In the genomic region with DNA sequence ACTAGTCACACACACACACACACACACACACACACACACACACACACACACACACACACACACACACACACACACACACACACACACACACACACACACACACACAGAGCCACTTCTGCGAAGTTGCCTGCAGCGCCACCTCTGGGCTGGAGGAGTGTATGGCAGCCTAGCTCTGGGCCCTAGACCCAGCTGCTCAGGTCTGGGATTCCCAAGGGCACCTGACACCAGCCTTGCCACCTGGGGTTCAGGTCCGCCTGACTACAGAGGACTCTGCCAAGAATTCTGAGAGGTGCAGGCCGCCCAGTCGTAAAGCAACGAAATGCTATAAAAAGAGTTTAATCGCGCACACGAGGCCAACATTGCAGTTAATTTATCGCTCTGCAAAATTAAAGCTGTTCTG, we compare ENCODE assay signal across 11 mouse cellular contexts.
DNase-seq lines count a peak whose midpoint lies in the region; ATAC-seq lines count a peak whose summit lies in the region.
"Had no signal": no experiment of that assay in that cellular context is flagged by ENCODE, and none has a peak within 500 bp of the region (broad histone marks: within the 10 kb centered on the region; RNA-seq: fewer than 3 reads in every experiment).

No protein-coding gene starts in this region.

- no peaks in the 10 kb centered on the region for H3K36me3 ChIP-seq in heart, embryonic 12.5 days
- H3K36me3 ChIP-seq: hindbrain, embryonic 15.5 days; neural tube, embryonic 12.5 days had no signal

- H3K9me3 ChIP-seq in heart, embryonic 12.5 days (replicated peaks) = no peaks in the 10 kb centered on the region; the same call in 1 of the 2 replicates
- H3K9me3 ChIP-seq: hindbrain, embryonic 15.5 days; neural tube, embryonic 12.5 days had no signal

- peaks cover 4% of the 10 kb centered on the region; the same call in 1 of the 2 replicates for H3K27me3 ChIP-seq in heart, embryonic 12.5 days (replicated peaks)
- H3K27me3 ChIP-seq: hindbrain, embryonic 15.5 days had no signal

- DNase-seq in heart, postnatal 4 days = peak; percentile 28
- peak; percentile 24 for DNase-seq in 416B (ENCODE audit: low read depth)
- DNase-seq in ES-CJ7 (ENCODE audit: low read depth, low spot score) = peak; percentile 23
- peak; percentile 63 to 83 for DNase-seq in kidney, postnatal 36 days
- DNase-seq in Muller cell, postnatal 12 days (ENCODE audit: inconsistent ontology term) = no peak
- no peak for DNase-seq in thymus, postnatal 0 days (ENCODE audit: low spot score)
- DNase-seq: gastrocnemius, postnatal 10 days had no signal

- H3K4me3 ChIP-seq in heart, embryonic 12.5 days = no peak overlapping the region
- H3K4me3 ChIP-seq: hindbrain, embryonic 15.5 days; neural tube, embryonic 12.5 days had no signal

- H3K9ac ChIP-seq in heart, embryonic 12.5 days = no peak overlapping the region
- H3K9ac ChIP-seq: hindbrain, embryonic 15.5 days; neural tube, embryonic 12.5 days had no signal

- H3K4me1 ChIP-seq in heart, embryonic 12.5 days (replicated peaks) = no peaks in the 10 kb centered on the region

- WGBS in heart, embryonic 12.5 days = 88% methylated on average over 10 of the region's 10 CpGs

- H3K27ac ChIP-seq in heart, embryonic 12.5 days (ENCODE audit: poor library complexity, severe bottlenecking) = no peak overlapping the region
- H3K27ac ChIP-seq: hindbrain, embryonic 15.5 days; neural tube, embryonic 12.5 days had no signal

- no peak overlapping the region for H3K4me2 ChIP-seq in heart, embryonic 12.5 days
- H3K4me2 ChIP-seq: hindbrain, embryonic 15.5 days; neural tube, embryonic 12.5 days had no signal

- ATAC-seq in heart, embryonic 12.5 days (ENCODE audit: insufficient number of reproducible peaks, low FRiP score) = no peak
- ATAC-seq in inflammation-experienced regulatory T-cells, adult 6 months = no peak

Comparison
In these comparisons a context has a peak if more than half of its experiments do, and no peak if none do; other contexts are left out.
1. DNase-seq: peak in heart, postnatal 4 days (single experiment), 416B (single experiment), ES-CJ7 (single experiment) and kidney, postnatal 36 days (2 of 2); none in Muller cell, postnatal 12 days (single experiment) and thymus, postnatal 0 days (single experiment).